Mouse (Mus musculus): ENCODE data around the gene Paf1.

Paf1 gene

DNA sequence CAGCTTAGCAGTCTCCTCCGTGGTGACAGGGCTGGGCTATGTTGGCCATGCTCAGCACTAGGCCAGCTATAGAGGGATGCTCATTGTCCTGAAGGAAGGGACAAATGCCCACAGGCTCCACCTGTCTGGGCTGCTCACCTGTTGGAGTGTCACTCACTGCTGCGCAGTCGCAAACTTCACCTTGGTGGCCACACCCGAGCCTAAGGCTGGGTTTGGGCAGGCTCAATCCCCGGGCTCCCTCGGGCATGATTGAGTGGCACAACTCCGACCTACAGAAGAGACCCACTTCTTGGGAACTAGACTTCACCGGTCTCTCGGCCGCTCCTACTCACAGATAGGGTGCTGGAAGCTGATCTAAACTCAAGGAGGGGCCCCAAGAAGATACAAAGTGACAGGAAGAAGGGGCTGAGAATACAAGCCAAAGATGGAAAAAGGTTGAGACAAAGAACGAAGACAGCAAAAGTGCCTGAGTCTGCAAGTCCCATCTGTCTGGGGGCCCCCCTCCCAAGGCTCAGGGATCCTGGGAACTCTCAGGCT lies 21.7 kb upstream of the Paf1 start:
- DNase-seq (ENCODE audit: inconsistent ontology term) = no peak

GRCm38 (mm10) chr7:28371514-28371989 lies 21.2 kb upstream of the Paf1 start:
- DNase-seq (ENCODE audit: inconsistent ontology term) = peak; percentile 73

DNA sequence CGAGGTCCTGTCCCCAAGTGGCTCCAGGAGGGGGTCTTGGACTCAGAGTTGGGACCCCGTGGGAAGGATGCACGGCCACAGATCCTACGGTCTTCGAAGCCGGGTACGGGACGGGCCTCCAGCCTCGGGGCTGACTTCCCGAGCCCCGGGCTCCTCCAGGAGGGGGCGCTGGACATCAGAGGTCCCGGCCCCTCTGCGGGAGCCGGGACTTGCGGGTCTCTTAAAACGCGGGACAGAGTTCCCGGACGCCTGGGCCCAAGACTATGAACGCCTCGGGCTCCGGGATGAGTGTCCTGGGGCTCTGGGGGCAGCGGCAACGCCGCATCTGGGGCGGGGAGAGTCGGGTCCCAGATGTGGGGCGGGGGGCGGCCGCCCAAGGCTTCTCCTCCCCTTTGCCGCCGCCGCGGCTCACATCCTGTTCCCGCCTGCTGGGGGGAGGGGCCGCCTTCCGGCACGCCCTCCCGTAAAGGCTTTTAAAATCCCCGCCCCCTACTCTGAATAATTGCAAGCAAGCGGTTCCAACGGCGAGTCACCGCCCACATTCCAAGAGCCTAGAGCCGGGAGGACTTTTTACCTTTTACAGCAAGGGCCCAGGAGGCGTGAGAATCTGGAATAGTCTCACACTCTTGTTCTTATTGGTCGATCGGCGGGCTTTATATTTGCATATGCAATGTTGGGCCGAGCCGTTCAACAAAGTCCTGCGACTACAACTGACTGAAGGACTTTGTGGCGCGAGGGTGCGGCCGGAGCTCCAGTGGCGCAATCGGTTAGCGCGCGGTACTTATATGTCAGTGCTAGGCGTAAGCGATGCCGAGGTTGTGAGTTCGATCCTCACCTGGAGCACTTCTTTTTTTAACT lies 20.3 kb upstream of the Paf1 start, which contains the start of gene Plekhg2:
Gene Plekhg2 (minus strand): TSS at position 349 of the 858 bp plus-strand sequence.
- peak; percentile 100 for DNase-seq (ENCODE audit: inconsistent ontology term)

DNA sequence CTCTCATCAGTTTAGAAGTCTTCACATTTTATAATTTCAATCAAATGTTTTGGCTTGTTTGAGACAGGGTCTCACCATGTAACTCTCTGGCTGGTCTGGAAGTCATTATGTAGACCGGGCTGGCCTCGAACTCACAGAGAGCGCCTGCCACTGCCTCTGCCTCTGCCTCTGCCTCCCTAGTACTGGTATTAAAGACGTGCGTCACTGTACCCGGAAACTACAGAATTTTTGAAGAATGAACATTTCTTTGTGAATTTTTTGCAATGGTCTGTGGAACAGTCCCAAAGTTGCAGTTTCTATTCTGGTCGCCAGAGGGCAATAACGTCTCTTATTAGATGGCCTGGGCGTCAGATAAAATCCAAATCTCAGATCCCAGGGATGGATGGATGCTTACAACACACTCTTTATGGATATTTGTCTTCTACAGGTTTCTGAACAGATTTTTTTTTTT lies 19.6 kb upstream of the Paf1 start:
- peak; percentile 91 for DNase-seq (ENCODE audit: inconsistent ontology term)

GRCm38 (mm10) chr7:28373891-28374495 lies 18.8 kb upstream of the Paf1 start:
- no peak for DNase-seq (ENCODE audit: inconsistent ontology term)

DNA sequence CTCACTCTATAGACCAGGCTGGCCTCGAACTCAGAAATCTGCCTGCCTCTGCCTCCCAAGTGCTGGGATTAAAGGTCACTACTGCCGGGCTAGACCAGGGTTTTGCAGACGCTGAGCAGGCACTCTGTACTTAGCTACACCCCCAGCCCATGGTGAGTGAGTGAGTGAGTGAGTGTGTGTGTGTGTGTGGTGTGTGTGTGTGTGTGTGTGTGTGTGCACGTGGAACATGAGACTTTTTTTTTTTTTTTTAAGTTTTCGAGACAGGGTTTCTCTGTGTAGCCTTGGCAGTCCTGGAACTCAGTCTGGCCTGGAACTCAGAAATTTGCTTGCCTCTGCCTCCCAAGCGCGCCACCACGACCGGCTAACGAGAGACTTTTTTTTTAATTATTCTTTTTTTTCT lies 18.1 kb upstream of the Paf1 start:
- peak; percentile 29 for DNase-seq (ENCODE audit: inconsistent ontology term)

DNA sequence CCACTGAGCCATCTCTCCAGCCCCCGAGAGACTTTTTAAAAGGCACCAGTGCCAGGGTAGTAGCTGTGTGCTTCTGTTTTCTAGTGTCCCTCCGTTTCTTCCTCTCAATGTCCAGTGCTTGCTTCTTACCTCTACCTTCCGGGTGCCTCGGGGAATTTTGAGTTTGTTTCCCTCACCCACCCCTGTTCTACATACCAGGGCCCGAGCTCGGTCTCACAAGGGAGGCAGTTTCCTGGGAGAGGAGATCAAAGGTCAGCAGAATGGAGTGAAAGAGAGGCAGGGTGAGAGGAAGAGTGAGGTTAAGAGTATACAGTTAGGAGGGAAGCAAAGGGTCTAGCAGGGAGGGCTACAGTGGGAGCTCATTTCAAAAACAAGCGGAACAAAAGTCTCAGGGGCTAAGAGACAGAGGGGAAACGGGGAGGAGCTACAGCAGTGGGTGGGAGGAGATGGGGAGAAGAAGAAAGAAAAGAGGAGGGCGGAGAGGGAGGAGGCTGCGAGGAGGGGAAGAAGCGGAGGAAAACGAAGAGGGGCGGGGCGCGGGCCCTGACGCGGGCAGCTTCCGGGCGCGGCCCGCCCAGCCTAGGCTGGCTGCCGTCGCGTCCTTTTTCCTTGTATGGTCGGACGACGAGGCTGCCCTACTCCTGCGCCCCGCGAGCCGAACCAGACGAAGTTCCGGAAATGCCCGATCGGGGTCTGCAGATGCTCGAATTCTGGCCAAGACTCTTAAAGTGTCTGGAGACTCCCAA lies 17.4 kb upstream of the Paf1 start:
- peak; percentile 98 for DNase-seq (ENCODE audit: inconsistent ontology term)

GRCm38 (mm10) chr7:28376011-28376771 lies 16.6 kb upstream of the Paf1 start:
- DNase-seq (ENCODE audit: inconsistent ontology term) = peak; percentile 79

GRCm38 (mm10) chr7:28377190-28378065 lies 15.3 kb upstream of the Paf1 start:
- no peak for DNase-seq (ENCODE audit: inconsistent ontology term)

DNA sequence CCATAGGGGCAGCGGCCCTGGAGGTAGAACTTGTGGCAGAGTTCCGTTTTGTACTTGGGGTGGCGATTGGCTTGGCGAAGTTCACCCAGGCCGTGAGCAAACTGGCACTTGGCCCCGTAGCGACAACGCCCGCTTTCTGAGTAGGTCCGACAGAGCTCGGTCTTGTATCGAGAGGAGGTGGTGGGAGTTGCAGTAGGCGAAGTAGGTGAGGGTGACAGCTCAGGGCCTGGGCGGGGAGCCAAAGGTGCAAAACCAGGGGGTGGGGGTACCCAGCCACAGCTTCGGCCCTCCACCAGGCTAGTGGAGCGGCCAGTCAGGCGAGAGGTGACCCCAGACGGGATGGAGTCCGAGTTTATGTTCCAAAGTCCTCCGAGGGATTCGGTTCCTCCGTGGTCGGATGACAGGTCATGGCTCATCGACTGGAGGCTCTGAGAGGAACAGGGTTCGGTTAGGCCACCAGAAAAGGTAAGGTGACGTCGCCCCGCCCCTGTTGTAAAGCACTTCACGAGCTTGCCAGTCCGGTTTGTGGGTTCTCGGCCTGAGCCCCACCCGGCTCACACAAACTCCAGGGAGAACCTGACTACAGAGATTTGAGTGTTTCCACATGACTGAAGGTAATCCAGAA lies 14.6 kb upstream of the Paf1 start:
- DNase-seq (ENCODE audit: inconsistent ontology term) = peak; percentile 55

GRCm38 (mm10) chr7:28378769-28379651 lies 13.7 kb upstream of the Paf1 start:
- peak; percentile 98 for DNase-seq (ENCODE audit: inconsistent ontology term)

GRCm38 (mm10) chr7:28380237-28381016 lies 12.3 kb upstream of the Paf1 start, which contains the start of gene Zfp36:
Gene Zfp36, minus strand, starts transcription at chr7:28380253.
- DNase-seq (ENCODE audit: inconsistent ontology term) = no peak

- DNase-seq (ENCODE audit: inconsistent ontology term) = peak; percentile 95
Observed at GRCm38 (mm10) chr7:28381017-28381790, 11.5 kb upstream of the Paf1 start.

GRCm38 (mm10) chr7:28381938-28382337 lies 10.8 kb upstream of the Paf1 start:
- peak; percentile 92 for DNase-seq (ENCODE audit: inconsistent ontology term)

DNA sequence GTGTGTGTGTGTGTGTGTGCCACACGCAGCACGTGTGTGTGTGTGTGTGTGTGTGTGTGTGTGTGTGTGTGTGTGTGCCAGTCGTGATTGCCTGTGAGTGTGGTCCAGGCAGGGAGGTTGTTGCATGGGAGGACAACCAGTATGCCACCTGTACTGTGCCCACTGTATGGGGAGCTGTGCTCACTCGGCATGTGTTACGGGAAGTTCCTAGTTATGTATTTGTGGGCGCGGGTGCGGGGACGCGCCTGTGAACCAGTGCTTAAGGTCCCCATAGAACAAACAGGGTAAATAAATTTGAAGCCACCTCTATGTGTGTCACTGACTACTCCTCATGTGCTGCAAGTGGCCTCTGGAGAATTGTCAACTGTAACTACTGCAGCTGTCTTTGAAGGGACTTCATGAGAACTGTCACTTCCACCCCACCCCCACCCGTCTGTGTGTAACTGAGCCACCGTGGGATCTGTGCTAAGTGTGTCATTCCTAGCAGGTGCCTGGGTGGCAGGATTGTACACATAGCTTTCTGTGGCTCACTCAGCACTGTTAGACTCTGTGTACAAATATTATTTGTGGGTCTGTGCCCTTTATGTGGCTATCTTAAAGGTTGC lies 10.3 kb upstream of the Paf1 start:
- DNase-seq (ENCODE audit: inconsistent ontology term) = peak; percentile 55

DNA sequence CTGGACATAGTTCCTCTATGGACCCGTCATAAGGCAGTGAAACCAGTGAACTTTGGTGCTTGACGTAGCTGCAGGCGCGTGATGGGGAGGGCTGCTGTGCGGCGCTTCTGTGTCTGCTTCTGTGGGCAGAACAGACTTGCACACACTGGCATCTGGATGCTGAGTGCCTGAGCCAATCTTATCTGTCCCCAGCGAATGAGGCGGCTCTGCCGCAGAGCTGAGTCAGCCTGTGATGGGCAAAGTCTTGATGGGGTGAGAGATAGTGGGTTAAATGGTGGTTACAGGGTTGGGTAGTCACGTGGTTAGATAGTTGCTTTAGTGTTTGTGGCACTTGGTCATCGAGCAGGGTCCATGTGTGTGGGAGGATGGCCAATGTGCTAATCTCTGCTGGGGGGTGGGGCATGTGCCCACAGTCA lies 9.8 kb upstream of the Paf1 start:
- DNase-seq (ENCODE audit: inconsistent ontology term) = peak; percentile 50

DNA sequence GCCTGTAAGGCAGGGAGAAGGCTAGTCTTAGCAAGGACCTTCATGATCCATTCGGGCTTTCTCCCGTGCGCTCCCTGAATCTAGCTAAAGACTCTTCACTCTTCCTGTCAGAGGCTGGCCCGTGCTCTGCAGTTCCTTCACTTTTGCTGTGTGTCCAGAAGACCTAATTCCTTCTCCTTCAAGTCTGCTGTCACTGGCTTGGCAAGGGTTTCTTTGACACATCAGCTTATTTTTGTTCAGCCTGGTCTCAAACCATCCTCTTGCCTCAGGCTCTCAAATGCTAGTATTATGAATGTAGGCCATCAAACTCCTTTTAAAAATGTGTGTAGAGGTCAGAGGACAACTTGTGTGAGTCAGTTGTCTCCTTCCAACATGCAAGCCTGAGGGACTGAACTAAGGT lies 9.1 kb upstream of the Paf1 start:
- DNase-seq (ENCODE audit: inconsistent ontology term) = no peak
